Mouse (Mus musculus): ENCODE measurements around the gene Mkrn2.

GRCm38 (mm10) chr6:115631056-115631795, 29.5 kb downstream of the Mkrn2 start:
- TF ChIP-seq POLR2A (IDR thresholded peaks at IDR 0.05; ENCODE audit: extremely low read depth, insufficient read depth, low read length) (no peak), CTCF (IDR thresholded peaks at IDR 0.05; ENCODE audit: low read depth, low read length) (0 out of 2 replicates have a peak, but pooled peaks have one; percentile 11)
